Mouse (Mus musculus) cerebellum, postnatal 10 days (tissue): ENCODE measurements around the gene Inmt.
"Not testable (repeated sequence)": the region's sequence is repeated elsewhere in the genome, so short reads cannot be mapped to it uniquely, and the experiment has no call there.

Experiments used
- DNase-seq, 2 experiments: peaks; one replicate each; pipeline ENCODE4 v3.0.0; 2021; ENCODE audit warnings: mixed read lengths in 2 of 2

Inmt gene

DNA sequence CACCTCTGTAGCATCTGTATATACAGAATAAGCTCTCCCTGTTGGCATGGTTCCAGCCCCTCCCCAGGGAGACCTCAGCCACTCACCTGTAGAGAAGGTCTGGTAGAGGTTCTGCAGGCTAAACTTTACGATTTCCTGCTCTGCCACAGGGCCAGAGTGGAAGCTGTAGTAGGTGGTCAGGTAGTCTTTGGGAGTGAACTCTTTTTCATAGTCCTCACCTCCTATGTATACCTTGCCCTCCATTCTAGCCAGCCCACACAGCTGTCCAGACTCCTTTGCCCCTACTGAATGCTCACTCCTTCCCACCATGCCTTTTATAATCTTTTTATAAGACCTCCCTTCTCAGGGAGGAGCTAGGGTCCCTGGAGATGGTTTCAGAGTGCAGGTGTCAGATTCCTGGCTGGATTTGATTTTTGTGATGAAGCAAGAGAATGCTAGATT is at the start of gene Inmt:
Gene Inmt, minus strand, starts transcription at position 303 of the 441 bp plus-strand sequence.
- DNase-seq: peak in 1 of 2 experiments; percentile 15

DNA sequence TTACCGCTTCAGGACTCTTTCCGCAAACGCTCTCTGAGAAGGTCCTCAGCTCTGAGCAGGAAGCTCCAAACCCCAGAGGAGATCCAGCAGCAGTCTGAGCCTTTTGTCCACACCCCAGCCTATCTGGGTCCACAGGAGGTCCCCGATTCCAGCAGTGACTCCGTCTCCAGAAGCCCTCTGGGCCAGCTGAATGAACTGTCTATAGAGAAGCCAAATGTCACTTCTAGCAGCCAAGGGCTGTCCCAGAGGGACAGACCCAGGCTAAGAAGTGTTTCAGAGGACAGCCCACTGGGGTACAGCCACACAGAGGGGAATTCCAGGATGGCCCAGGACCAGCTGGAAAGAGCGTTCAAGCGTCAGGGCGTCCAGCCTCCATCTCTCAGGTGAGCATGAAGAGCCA is 49.1 kb upstream of the Inmt start:
- no peak for DNase-seq

DNA sequence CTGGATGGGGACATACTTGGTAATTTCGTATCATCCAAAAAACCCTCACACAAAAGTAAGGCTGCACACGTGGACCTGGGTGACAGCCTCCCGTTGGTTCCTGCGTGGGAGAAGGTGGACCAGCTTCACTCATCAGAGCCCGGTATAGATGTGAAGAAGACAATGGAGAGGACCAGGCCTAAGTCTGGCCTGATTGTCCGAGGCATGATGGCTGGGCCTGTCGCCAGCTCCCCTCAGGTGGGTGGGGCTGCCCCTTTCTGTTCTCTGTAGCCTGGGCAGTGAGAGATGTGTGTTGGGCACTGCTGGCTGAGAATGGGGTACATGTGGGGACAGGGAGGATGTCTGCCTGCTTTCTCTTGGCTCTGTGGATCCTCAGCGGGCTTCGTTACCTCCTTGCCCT is 43.4 kb upstream of the Inmt start:
- peak; percentile 43 to 51 for DNase-seq

DNA sequence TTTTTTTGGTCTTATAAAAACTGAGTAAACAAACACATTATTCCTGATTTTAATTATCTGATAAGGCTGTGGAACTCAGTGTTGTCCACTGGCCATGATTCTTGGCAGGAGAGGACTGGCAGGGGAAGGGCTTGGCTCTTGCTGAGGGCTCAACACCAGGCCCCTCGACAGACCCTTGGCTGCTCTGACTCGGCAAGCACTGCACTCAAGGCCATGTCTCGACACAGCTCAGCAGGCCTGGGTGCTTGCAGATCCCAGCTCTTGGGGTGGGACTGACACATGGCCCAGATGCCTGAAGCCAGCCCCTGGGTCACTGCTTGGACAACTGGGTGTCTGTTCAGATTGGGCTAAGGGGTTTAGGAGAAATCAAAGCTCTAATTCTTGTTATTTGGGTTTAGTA is 39.7 kb upstream of the Inmt start:
- peak; percentile 57 to 73 for DNase-seq

DNA sequence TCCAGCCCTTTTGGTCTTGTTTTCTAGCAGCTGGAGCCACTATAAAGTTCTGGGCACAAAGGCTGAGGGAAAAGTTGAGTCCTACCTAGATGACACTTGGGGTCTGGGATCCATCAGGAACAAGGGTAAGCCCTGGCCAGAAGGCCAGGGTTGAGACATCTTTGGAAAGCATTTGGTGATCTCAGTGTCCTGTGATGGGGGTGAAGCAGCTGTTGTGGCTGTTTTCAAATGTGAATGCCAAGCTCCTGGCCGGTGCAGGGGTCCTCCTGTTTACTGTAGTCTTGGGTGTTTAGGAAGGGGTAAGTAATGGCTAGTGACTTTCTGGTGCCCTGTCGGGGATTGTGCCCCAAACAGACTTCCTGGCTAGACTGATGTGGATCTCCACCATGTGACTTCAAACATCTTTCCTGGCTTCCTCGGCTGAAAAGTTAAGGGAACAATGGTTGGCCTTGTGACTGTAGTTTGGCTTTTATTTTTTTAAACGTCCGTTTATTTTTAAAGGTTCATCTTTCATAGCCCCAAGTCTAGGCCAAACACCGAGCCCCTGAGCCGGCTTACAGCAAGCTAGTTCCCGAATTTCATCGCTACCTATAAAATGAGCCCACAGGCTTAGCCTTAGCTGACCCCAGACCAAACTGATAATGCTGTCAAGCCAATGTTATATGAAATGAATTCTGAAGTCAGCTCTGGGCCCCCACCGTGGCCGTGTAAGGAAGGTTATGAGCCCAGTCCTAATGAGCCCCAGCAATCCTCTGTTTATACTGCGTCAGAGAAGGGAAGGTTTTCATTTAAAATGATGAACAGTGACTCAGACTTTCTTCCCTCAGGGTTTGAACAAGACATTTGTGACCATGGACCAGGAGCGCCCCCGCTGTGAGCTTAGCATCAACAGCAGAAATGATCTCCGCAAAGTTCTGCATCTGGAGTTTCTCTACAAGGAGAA is 35.9 kb upstream of the Inmt start:
- DNase-seq: no peak

DNA sequence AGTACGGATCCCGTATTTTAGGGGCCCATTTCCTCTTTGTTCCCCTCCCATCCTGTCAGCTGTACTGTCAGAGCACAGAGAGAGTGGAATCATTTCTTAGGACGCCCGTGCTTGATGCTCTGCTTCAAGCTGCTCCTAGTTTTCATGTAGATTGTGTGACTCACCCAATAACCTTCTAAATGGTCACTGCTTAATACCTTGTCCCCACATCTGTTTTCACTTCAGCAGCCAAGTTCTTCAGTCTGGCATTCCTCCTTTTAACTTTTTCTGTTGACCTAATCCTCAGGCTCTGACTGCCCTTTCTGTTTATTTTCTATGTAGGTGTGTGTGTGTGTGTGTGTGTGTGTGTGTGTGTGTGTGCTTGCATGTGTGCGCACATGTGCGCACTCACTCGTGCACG is 32.9 kb upstream of the Inmt start:
- DNase-seq: no peak

DNA sequence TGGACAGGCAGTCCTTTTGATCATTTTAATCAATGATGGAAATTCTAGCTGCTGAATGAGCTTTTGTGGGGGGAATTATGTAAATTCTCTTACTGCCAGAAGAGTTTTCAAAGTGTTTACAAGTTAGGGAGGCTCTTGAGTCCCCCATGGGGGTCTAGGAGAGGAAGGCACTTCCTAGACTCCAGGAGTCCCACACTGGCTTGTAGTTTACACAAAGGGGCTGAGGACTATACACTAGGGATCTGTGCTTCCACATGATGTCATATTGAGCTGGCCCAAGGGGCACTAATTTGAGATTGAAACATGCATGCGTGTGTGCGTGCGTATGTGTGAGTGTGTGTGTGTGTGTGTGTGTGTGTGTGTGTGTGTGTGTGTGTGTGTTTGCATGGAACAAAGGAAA is 29.1 kb upstream of the Inmt start:
- DNase-seq: peak in 1 of 2 experiments; percentile 23

DNA sequence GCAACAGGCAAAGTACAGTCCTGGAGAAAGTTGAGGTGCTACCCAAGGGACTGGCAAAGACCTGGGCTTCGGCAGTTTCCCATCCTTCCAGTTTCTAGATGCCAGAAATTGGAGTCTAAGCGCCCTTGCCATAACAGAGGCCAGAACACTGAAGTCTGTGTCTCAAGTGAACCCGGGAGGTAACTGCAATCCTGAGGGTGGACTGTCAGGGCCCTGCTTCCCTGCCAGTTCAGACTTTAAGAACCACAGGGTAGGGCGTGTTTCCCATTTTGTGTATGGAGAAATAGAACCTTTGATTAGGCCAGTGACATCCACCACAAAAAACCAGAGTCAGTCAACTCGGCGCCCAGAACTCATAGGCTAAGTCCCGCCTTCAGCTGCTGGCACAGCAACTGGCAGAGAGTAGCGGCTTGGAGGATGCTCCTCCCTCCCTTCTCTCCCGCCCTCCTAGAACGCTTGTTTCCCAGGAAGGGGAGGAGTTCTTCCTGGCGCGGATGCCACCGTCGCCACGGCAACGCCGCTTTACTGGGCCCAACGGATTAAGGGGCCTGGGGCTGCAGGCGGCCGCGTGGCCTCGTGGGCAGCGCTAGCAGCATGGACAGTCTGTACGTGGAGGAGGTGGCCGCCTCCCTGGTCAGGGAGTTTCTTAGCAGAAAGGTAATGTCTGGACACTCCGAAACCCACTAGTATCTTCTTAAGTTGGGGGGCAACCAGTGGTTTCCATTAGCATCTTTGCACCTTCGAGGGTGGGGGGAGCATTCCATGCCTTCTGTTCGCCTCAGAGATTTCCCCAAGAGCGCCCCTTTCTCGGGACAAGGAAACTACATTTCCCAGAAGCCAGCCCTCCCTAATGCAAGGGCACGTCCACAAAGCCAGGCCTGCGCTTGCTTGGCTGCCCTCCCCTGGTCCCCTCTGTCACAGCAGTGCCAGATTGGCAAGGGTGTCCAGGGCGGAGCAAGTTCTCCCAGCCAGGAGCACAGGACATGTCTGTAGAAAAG is 28.4 kb upstream of the Inmt start, which contains the start of gene Mindy4:
Gene Mindy4, plus strand, starts transcription at position 471 of the 998 bp plus-strand sequence.
- DNase-seq: peak; percentile 94 to 96

DNA sequence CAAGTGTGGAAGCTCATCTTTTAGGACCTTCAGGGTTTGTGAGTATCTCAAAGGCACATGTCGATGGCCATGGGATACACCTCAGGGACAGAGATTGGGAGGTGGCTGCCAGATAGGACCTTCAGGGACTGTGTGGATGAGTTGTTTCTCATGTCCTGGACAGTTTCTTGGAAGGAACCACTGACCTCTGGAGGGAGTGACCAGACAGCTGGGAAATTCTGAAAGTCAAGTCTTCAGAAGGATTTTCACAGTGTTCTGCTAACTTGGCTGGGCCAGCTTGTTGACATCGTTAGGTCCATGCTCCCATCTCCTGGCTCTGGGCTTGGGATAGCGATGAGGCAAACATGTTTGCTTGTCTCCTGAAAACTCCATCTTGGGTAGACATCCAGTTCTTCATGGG is 24.2 kb upstream of the Inmt start:
- DNase-seq: no peak

DNA sequence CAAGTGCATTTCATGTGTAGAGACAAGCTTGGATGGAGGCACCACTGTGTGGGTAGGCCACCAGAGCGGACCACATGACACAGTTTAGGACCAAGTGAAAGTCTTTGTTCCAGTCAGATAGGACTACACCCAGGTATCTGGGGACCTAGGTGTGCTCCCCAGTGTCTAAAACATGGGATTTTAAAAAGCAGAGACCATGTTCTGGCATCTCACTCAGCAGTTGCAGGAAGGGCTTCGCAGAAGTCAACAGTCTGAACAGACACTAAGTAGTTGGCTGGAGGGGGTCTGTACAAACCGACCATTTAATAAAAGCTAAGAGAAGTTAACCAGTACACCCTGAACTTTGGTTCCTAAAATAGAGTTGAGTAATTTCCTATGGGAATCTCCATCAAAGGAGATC is 18.3 kb upstream of the Inmt start:
- no peak for DNase-seq

DNA sequence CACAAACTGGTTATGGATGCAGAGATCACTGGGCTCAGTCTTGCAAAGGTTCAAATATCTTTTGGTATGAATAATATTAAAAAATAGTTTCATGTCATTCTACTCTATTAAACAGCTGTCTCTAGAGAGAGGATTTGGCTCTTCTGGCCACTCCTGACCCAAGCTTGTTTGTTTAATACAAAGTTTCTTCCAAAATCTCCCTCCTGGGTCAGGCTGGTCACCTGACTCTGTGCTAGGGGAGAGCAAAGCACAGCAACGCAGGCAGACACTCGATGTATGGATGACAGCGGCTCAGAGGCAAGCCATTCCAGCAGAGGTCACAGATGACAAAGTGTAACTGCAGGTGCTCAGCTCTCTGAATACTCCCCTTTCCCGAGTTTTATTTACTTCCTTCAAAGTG is 16.7 kb upstream of the Inmt start:
- no peak for DNase-seq

DNA sequence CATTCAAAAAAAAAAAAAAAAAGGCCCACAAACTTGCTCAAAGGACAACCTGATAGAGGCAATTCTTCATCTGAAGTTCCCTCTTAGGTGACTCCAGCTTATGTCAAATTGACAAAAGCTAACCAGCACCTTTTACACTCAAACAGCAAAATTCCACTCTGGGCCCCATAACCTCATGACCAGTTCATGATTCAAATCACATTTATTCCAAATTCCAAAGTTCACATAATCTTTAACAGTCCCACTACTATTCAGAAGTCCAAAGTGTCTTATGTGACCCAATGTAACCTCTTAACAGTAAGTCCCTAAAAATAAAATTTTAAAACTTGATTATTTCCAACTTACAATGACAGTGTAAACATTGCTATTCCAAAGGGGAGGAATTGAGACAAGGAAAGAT is 14.6 kb upstream of the Inmt start:
- no peak for DNase-seq

DNA sequence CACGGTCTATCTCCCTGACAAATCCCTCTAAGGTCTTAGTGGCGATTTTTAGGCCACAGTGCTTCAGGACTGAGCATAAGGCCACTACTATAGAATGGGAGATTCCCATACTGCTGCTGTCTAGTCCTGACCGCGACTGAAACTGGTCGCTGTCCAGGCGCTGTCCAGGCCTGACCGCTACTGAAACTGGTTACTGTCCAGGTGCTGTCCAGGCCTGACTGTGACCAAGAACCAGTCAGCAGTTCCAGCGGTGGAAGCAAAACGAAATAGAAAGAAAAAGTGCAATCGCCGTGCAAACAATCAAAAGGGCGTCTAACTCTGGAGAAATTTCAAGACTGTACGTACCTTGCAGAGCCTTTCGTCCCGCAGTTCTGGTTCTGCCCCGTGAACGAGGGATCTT is 13.0 kb upstream of the Inmt start:
- not testable (repeated sequence) for DNase-seq

DNA sequence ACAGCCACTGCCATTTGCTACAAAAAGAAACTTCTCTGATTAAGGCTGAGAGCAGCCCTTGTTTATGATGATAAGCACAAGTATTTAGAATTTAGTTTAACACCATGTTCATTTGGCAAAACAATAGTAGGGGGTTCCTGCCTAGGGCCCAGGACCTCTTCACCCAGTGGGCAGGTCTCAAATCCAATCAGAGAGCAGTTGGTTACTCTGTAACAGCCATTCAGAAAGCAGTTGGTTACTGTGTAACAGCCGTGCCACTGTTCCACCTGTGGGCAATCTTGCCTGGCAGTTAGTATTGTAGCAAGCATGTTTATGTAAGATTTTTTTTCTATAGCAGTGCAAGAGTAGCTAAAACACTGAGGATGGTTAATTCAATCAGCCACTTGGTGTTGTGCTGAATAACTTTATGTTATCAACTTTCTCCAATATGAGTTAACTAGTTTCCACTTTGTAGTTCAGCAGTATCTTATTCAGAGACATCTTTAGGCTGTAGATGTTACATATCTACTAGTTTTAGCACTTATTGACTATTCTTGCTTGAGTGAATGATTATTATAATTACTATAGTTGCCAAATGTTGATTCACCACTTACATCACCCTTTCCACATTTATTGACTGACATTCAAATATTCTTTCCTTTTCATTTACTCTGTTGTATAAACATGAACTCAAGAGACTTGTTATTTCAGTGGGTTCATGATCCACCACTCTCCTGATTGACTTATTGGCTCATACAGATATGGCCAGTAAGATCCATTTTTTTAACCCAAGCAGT is 8.0 kb upstream of the Inmt start:
- no peak for DNase-seq

DNA sequence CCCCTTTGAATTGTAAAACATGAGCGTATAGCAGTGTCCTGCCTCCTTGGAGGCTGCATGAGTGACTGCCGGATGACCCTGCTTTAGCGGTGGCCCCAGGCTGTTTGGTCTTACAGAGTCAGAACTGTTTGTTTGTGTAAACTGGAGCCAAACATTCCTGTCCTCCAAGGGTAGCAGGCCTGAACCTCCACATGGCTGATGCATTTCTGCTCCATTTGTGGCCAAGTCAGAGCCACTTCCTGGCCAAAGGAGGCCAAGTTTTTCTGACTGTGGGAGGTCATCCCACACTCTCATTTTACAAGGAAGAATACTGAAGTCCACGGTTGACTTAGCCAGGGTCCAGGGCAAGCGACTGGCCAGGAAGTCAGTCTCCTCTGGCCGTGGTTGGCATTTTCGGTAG is 4.7 kb upstream of the Inmt start:
- no peak for DNase-seq

DNA sequence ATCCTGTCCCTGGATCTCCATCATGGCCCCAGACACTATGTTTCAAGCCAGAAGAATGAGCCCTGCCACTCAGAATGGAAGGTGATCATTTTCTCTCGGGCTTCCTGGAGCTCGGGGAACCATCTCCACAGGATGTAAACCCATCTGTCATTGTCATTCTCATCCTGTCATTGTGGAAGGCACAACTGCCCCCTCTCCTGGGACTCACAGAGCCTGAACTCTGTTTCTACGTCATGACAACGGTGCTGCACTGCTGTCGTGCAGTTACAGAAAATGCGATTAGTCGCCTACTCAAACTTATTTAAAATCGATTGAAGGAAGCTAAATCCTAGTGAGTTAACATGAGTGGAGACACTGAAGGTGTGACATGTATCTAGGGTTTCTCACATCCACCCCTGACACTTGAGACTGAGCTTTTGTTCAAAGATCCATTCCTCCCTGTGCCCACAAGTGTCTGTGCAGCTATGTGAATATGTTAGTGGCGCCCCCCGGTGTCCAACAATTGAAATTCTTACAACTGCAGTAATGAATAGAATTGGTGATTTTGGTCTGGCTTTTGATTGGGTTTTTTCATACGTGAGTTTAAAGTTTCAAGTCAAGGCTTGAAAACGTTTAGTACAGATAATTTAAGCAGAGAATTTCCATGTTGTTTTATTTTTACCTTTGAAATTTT is 2.4 kb upstream of the Inmt start:
- peak; percentile 48 to 55 for DNase-seq

DNA sequence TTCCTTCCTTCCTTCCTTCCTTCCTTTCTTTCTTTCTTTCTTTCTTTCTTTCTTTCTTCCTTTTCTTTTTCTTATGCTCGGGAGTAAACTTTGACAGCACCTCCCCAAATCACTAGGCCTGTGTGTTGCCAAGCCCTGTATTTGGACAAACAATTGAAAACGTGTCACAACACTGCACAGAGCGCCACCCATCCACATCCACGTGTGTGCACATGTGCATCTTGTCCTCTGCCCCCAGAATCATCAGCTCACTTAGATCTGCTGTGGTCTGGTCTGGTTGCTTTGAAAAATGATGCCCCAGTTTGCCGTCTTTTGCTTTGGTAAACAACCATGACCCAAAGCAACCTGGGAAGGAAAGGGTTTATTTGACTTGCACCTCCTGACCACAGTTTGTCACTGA is 1.0 kb upstream of the Inmt start:
- no peak for DNase-seq

DNA sequence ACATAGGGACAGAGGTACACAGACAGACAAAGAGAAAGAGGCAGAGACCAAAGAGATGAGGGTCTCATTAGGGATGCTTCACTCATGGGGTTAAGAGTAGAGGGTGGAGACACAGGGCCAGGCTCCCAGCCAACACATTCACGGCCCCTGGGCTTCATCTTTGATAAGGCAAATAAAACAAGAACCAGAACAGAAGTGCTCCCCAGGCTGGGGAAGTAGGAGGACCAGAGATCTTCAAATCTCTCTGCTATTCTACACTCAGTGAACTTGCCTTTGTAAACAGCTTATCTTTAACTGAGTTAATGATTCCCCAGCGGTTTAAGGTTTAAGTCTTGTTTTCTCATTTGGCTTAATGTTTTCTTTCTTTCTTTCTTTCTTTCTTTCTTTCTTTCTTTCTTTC is 613 bp upstream of the Inmt start:
- DNase-seq: no peak

DNA sequence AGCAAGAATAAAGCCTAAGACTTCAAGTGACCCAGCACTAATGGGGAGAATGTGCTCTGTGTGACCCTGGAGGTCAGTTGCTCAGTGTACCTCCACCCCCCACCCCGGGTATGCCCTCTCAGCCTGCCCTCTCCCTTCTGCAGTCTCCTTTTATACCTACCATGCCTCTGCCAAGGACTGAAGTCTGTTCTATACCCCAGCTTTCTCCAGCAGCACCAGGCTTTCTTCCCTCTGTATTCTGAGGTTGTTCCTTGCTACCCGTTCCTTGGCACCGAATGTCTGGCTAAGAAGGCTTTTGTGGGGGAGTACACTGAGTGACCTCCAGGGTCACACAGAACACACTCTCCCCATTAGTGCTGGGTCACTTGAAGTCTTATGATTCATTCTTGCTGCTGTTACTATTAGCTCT is 898 bp downstream of the Inmt start:
- DNase-seq: no peak

DNA sequence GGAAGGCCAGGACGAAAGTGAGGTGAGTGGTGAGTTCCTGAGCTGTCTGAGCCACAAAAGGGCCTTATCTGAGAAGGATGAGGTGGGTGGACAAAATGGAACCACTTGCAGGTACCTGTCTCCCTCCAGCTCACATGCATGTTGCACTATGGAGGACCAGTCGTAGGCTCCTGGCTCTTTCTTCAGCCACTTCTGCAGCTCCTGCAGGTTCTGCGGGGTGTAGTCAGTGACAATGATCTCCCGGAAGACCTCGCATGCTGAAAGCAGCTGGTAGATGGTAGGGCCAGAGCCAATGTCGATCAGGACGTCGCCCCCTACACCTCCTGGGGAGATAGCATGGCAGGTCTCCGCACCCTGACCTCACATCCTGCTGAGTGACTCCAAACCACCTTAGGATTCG is 1.7 kb downstream of the Inmt start:
- DNase-seq: no peak

DNA sequence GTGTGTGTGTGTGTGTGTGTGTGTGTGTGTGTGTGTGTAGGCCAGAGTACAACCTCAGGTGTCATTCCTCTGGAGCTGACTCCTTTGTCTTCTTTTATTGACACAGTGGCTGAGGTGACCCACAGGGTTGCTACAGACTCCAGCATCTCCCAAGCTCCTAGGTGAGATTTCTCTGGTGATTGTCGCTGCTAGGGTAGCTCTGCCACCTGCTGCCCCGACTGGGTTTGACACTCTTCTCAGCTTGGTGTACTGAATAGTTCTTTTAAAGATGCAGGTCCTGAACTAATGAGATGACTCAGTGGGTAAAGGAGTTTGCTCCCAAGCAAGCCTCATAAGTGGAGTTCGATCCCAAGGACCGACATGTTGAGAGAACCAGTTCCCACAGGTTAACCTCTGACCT is 3.2 kb downstream of the Inmt start:
- DNase-seq: no peak

DNA sequence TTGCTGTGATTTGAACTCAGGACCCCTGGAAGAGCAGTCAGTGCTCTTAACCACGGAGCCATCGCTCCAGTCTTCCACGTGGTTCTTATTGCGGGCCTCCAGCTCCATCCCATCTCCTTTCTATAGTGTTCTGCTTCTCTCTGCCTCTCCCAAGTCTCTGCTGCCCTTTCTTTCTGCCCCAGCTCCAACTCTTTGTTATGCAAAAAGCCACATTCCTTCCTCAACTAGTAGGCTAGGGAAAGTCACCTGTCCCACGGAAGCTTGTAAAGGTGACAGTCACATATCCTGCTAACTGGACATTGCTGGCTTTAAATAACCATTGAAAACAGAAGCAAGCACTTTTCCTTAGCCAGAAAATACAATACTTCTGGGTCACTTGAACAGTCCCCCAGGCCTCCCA is 5.0 kb downstream of the Inmt start:
- no peak for DNase-seq
